Mouse (Mus musculus) limb, embryonic 11.5 days (tissue): ENCODE data around the gene Cdk8. TPM values are rescaled to one million over a fixed set of nuclear protein-coding genes. Genes with fewer than 3 reads are reported as not detected.

ENCODE experiments used
- ATAC-seq: fragments of 200-750 bp; cut with Nextera tagmentation; 2 replicates; pipeline ENCODE4 v1.8.0; 2017; ENCODE audit warnings: low read depth; ENCODE audit not compliant: insufficient number of reproducible peaks, low FRiP score, low TSS enrichment
- DNase-seq: peaks from one replicate; pipeline ENCODE4 v3.0.0-alpha.2; 2015; ENCODE audit warnings: low spot score
- H3K27ac ChIP-seq: fragments of 300-500 bp; sonication (generic); replicated peaks from 2 replicates; pipeline ENCODE4 v1.5.1; 2014; ENCODE audit warnings: low read depth, mild to moderate bottlenecking, low read length
- H3K27me3 ChIP-seq: fragments of 300-500 bp; sonication (generic); 2 replicates; pipeline ENCODE4 v1.6.1; 2014; ENCODE audit warnings: mild to moderate bottlenecking, low read length, mixed read lengths; ENCODE audit not compliant: control insufficient read depth, insufficient read depth
- H3K36me3 ChIP-seq: fragments of 300-500 bp; sonication (generic); 2 replicates; pipeline ENCODE4 v1.6.1; 2014; ENCODE audit warnings: mild to moderate bottlenecking, low read length, moderate library complexity, mixed read lengths; ENCODE audit not compliant: control insufficient read depth, insufficient read depth
- H3K4me1 ChIP-seq: fragments of 300-500 bp; sonication (generic); 2 replicates; pipeline ENCODE4 v1.6.1; 2014; ENCODE audit warnings: low read length, mixed read lengths; ENCODE audit not compliant: control insufficient read depth, insufficient read depth
- H3K4me2 ChIP-seq: fragments of 300-500 bp; sonication (generic); 2 replicates; pipeline ENCODE4 v1.6.1; 2014; ENCODE audit warnings: low read depth, mild to moderate bottlenecking, moderate library complexity; ENCODE audit not compliant: severe bottlenecking
- H3K4me3 ChIP-seq: fragments of 300-500 bp; sonication (generic); 2 replicates; pipeline ENCODE4 v1.5.1; 2014; ENCODE audit warnings: low read depth, low read length
- H3K9ac ChIP-seq: fragments of 300-500 bp; sonication (generic); 2 replicates; pipeline ENCODE4 v1.6.1; 2014; ENCODE audit warnings: mild to moderate bottlenecking, low read length
- H3K9me3 ChIP-seq: fragments of 300-500 bp; sonication (generic); 2 replicates; pipeline ENCODE4 v1.6.1; 2016; ENCODE audit warnings: low read length; ENCODE audit not compliant: control insufficient read depth
- WGBS: fragments of 180-500 bp; shearing (Covaris S2); extraction: QIAGEN DNeasy Blood & Tissue Kit; methylation state at CpG from one replicate; pipeline ENCODE4 v1.1.7; 2014; 5-methylcytosine and 5-hydroxymethylcytosine counted together
- polyA plus RNA-seq: library from polyadenylated mRNA; unstranded; fragments of >200 nt; fragmentation: Nextera tagmentation; extraction: Ambion mirVana; gene quantifications from 2 replicates; pipeline ENCODE4 v1.2.1, GENCODE M21; 2014

The Cdk8 gene
- polyA plus RNA-seq, 1 experiment from 2014 or later: 36.1 TPM

DNA sequence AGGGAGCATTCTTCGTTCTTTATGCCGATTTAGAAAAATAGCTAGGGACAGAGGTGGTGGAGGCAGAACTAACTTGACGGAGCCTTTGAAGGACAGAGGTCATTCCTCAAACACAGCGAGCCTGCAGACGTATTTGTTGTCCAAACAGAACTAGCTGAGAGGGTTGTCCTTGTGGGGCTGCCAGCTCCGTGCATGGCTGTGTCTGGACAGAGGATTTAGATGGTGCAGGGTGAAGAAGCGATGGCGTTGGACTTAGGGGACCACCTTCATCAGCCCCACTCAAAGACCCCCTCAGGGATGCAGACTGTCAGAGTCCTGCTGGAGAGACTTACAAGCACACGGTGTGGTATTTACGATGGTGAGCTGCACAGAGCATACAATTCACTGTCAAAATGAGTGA lies 97.9 kb downstream of the Cdk8 start:
- ATAC-seq: no peak
- Histone ChIP-seq H3K27ac (no peak overlapping the region), H3K36me3 (no peaks in the 10 kb centered on the region)

DNA sequence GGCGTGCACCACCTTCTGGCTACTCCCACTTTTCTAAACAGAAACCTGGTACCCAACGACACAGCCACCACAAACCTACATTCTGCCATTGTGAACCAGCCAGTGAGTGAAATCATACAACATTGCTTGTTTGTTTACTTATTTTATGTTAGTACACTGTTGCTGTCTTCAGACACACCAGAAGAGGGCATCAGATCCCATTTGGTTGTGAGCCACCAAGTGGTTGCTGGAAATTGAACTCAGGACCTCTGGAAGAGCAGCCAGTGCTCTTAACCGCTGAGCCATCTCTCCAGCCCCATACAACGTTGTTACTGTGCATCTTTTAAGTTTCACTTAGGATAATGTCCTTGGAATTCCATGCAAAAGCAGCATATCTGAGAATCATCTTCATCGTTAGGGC lies 98.5 kb downstream of the Cdk8 start:
- H3K9me3 ChIP-seq: no peaks in the 10 kb centered on the region
- no peak overlapping the region for H3K9ac ChIP-seq
- H3K4me3 ChIP-seq: no peak overlapping the region
- H3K36me3 ChIP-seq: no peaks in the 10 kb centered on the region
- H3K27ac ChIP-seq: no peak overlapping the region
- no peaks in the 10 kb centered on the region for H3K4me1 ChIP-seq
- ATAC-seq (no peak), DNase-seq (no peak)
- 86% methylated on average over 5 of the region's 5 CpGs for WGBS
- no peaks in the 10 kb centered on the region for H3K27me3 ChIP-seq
- no peak overlapping the region for H3K4me2 ChIP-seq

More for the DNA sequence above, 97.9 kb downstream of the Cdk8 start:
- H3K9me3 ChIP-seq: no peaks in the 10 kb centered on the region
- no peaks in the 10 kb centered on the region for H3K4me1 ChIP-seq
- DNase-seq: no peak
- no peak overlapping the region for H3K9ac ChIP-seq
- WGBS: 69% methylated on average over 10 of the region's 10 CpGs
- no peak overlapping the region for H3K4me2 ChIP-seq
- no peak overlapping the region for H3K4me3 ChIP-seq
- no peaks in the 10 kb centered on the region for H3K27me3 ChIP-seq

DNA sequence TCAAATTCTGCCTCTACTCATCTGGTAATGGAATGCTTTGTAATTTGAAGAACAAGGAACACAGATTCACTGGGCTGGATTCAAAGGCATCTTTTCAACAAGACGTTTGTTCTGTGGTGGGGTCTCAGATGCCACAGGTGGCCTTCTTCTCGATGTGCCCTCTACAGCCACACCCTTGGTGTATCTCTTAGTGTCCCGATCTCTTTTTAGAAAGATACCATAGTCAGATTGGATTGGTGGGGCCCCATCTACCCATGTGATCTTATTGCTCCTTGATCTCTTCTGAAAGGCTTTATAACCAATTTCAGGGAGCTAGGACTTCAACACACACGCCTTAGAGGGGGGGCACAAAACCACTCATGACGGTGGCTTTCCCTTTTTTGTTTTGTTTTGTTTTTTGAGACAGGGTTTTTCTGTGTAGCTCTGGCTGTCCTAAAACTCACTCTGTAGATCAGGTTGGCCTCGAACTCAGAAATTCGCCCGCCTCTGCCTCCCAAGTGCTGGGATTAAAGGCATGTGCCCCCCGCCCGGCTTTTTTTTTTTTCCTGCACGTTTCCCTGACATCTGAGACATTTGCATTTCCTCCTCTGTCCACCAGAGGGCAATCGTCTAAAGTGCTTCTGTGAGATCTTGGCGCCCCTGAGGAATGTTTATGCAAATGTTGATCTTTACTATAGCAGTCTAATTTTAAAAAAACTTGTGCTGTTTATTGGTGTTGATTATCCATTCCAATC lies 99.2 kb downstream of the Cdk8 start:
- Histone ChIP-seq H3K9me3 (no peaks in the 10 kb centered on the region), H3K27me3 (no peaks in the 10 kb centered on the region), H3K4me2 (no peak overlapping the region), H3K27ac (no peak overlapping the region), H3K9ac (no peak overlapping the region), H3K4me3 (no peak overlapping the region), H3K4me1 (no peaks in the 10 kb centered on the region), H3K36me3 (no peaks in the 10 kb centered on the region)
- 48% methylated on average over 13 of the region's 13 CpGs for WGBS
- ATAC-seq (no peak), DNase-seq (peak; percentile 49)

DNA sequence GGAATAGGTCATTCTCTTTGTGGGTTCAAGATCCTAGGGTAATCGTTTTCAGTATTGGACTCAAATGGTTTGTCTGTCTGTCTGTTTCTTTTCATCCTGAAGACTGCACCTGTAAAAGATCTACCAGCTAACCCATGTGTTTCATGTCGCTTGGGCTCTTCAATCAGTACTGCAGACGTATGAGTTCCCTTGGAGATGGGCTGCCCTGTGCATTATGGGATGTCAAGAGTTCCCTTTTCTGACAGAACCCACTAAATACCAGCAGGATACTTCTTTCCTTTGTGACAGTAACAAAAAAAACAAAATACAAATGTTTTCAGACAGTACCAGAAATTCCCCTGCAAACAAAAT lies 99.7 kb downstream of the Cdk8 start:
- Histone ChIP-seq H3K4me3 (no peak overlapping the region), H3K36me3 (no peaks in the 10 kb centered on the region), H3K9ac (no peak overlapping the region), H3K27me3 (no peaks in the 10 kb centered on the region), H3K9me3 (no peaks in the 10 kb centered on the region), H3K4me1 (no peaks in the 10 kb centered on the region), H3K27ac (no peak overlapping the region), H3K4me2 (no peak overlapping the region)
- DNase-seq: no peak
- ATAC-seq: no peak
- 51% methylated on average over 3 of the region's 3 CpGs for WGBS

DNA sequence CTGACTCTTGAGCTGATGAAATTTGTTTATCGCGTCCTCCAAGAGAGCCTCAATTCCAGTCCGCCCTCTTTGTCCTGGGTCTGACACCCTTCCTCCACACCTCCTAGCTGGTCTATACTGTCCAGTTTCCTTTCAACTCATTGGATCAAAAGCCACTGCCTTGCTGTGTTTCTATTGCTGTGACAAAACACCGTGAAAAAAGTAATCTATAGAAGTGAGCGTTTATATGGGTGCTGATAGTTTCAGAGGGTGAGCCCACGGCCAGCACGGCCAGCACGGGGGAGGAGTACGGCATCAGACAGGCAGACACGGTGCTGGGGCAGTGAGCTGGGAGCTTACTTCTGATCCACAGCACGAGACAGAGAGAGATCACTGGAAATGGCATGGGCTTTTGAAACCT lies 100.1 kb downstream of the Cdk8 start:
- Histone ChIP-seq H3K27ac (no peak overlapping the region), H3K36me3 (no peaks in the 10 kb centered on the region), H3K27me3 (no peaks in the 10 kb centered on the region), H3K4me2 (no peak overlapping the region), H3K9me3 (no peaks in the 10 kb centered on the region), H3K4me1 (no peaks in the 10 kb centered on the region), H3K4me3 (no peak overlapping the region), H3K9ac (no peak overlapping the region)
- 87% methylated on average over 11 of the region's 11 CpGs for WGBS
- no peak for ATAC-seq
- DNase-seq: no peak

DNA sequence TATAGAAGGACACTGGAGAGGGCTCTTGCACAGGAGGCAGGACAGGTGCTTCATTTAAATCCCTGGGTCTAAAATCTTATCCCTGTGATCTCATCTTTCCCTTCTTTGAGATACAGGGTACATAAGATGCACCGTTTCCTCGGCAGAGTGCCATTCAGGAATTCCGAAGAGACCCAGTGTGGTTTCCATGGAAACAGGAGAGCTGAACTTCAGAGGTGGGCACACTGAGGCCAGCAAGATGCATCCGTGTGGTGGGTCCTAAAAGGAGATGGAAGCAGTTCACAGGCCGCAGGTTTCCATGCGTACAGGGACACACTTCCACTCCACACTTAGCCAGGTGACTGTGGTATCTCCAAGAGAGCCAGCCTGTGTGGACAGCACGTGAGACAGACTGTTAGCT lies 101.5 kb downstream of the Cdk8 start:
- no peak overlapping the region for H3K9ac ChIP-seq
- no peak overlapping the region for H3K27ac ChIP-seq
- no peaks in the 10 kb centered on the region for H3K9me3 ChIP-seq
- no peaks in the 10 kb centered on the region for H3K4me1 ChIP-seq
- no peak overlapping the region for H3K4me3 ChIP-seq
- ATAC-seq (no peak), DNase-seq (no peak)
- 76% methylated on average over 7 of the region's 7 CpGs for WGBS
- no peaks in the 10 kb centered on the region for H3K27me3 ChIP-seq
- H3K36me3 ChIP-seq: no peaks in the 10 kb centered on the region
- no peak overlapping the region for H3K4me2 ChIP-seq

DNA sequence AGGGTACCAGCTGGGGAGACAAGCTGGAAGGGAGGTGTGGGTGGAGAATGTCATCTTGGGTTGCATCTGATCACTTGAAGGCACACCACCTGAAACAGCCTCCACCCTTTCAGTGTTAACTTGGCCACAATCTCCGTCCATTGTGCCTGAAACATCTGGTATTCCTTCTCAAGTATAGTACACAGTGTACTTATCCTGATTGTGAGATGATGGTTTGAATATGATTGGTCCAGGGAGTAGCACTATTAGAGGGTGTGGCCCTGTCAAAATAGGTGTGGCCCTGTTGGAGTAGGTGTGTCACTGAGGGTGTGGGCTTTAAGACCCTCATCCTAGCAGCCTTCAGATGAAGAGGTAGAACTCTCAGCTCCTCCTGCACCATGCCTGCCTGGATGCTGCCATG lies 103.4 kb downstream of the Cdk8 start:
- no peak overlapping the region for H3K9ac ChIP-seq
- no peak overlapping the region for H3K4me2 ChIP-seq
- H3K4me3 ChIP-seq: no peak overlapping the region
- DNase-seq (no peak), ATAC-seq (no peak)
- no peaks in the 10 kb centered on the region for H3K9me3 ChIP-seq
- no peaks in the 10 kb centered on the region for H3K36me3 ChIP-seq
- no peak overlapping the region for H3K27ac ChIP-seq
- WGBS: 77% methylated on average over 1 of the region's 1 CpGs
- H3K27me3 ChIP-seq: no peaks in the 10 kb centered on the region
- no peaks in the 10 kb centered on the region for H3K4me1 ChIP-seq

DNA sequence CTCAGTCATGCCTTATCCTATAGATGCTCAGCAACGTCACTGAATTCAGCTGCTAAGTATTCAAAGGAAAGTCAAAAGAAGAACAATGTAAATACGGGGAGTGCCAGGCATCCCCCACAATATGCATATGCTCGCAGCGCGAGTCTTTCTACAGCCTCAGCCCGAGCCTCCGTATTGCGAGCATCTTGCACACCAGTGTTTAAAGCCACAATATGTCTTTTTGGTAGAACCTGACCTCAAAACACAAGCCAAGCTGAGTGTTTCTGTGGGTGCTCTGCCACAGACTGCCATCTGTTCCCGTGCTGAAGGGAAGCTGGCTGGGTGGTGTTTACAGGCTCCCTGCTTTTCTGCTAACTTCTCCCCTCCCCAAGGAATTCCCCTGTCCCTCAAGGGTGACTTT lies 107.0 kb downstream of the Cdk8 start:
- no peak overlapping the region for H3K4me3 ChIP-seq
- DNase-seq: no peak
- no peaks in the 10 kb centered on the region for H3K36me3 ChIP-seq
- H3K4me1 ChIP-seq: no peaks in the 10 kb centered on the region
- no peaks in the 10 kb centered on the region for H3K27me3 ChIP-seq
- WGBS: 59% methylated on average over 9 of the region's 9 CpGs
- no peak overlapping the region for H3K9ac ChIP-seq
- no peak overlapping the region for H3K27ac ChIP-seq
- ATAC-seq: no peak
- no peaks in the 10 kb centered on the region for H3K9me3 ChIP-seq
- no peak overlapping the region for H3K4me2 ChIP-seq

DNA sequence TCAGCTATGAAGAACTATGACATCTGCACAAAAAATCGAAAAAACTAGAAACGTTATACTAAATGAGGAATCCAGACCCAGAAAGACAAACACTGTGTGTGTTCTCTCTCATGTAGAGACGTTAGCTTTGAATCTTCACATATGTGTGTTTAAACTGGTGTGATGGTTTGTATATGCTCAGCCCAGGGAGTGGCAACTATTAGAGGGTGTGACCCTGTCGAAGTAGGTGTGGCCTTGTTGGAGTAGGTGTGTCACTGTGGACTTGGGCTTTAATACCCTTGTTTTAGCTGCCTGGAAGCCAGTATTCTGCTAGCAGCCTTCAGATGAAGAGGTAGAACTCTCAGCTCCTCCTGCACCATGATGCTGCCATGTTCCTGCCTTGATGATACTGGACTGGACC lies 109.0 kb downstream of the Cdk8 start:
- H3K9me3 ChIP-seq: no peaks in the 10 kb centered on the region
- H3K4me2 ChIP-seq: no peak overlapping the region
- DNase-seq (no peak), ATAC-seq (no peak)
- no peaks in the 10 kb centered on the region for H3K27me3 ChIP-seq
- no peak overlapping the region for H3K4me3 ChIP-seq
- H3K4me1 ChIP-seq: no peaks in the 10 kb centered on the region
- H3K36me3 ChIP-seq: no peaks in the 10 kb centered on the region
- no peak overlapping the region for H3K9ac ChIP-seq
- H3K27ac ChIP-seq: no peak overlapping the region
- 81% methylated on average over 4 of the region's 4 CpGs for WGBS
